Mouse (Mus musculus) CH12.LX (cell line): ENCODE measurements at regions not wholly inside any gene's neighbourhood (a gene's known extent, or its start where the extent isn't known, plus 50 kb on each side); places are given as distances from the start of the nearest gene placed in this dataset.

Source experiments
- DNase-seq: peaks from one replicate; pipeline ENCODE4 v3.0.0-alpha.2; 2013; ENCODE audit errors: extremely low read depth
- H3K27ac ChIP-seq: 2 replicates; pipeline ENCODE4 v1.5.1; 2012; ENCODE audit warnings: low read depth, mild to moderate bottlenecking, control low read depth, moderate library complexity; ENCODE audit not compliant: insufficient read depth
- H3K27me3 ChIP-seq: replicated peaks from 2 replicates; pipeline ENCODE3; 2012; ENCODE audit warnings: inconsistent platforms
- H3K36me3 ChIP-seq, 2 experiments: replicated peaks in 1 of 2; 2 replicates each; pipeline versions ENCODE3 to v1.6.1; 2012; ENCODE audit warnings: inconsistent platforms in 1 of 2, low read length in 1 of 2, mild to moderate bottlenecking in 1 of 2, mixed read lengths in 1 of 2, moderate library complexity in 1 of 2; ENCODE audit not compliant: control insufficient read depth in 1 of 2, insufficient read depth in 1 of 2
- H3K4me1 ChIP-seq, 2 experiments: 2 replicates each; pipeline ENCODE4 v1.6.1; 2012; ENCODE audit warnings: inconsistent platforms in 1 of 2, moderate library complexity in 1 of 2; ENCODE audit not compliant: insufficient read depth in 2 of 2, control insufficient read depth in 1 of 2
- H3K4me2 ChIP-seq: 2 replicates; pipeline ENCODE4 v1.6.1; 2012; ENCODE audit warnings: low read depth, mild to moderate bottlenecking, control low read depth; ENCODE audit not compliant: poor library complexity, insufficient read depth, severe bottlenecking
- H3K4me3 ChIP-seq, 3 experiments: fragments of 150-350 bp in 1 of 3; sonication (generic) in 1 of 3; replicated peaks in 1 of 3; 2 replicates each; pipeline versions ENCODE3 to v1.5.1; 2011 to 2012; ENCODE audit warnings: low read depth in 2 of 3, low read length in 2 of 3, mild to moderate bottlenecking in 2 of 3, moderate library complexity in 2 of 3, control low read depth in 1 of 3, improper control_type of control experiment in 1 of 3, inconsistent platforms in 1 of 3, mixed read lengths in 1 of 3; ENCODE audit not compliant: poor library complexity in 1 of 3
- H3K79me2 ChIP-seq: replicated peaks from 2 replicates; pipeline ENCODE4 v1.6.1; 2012; ENCODE audit warnings: mild to moderate bottlenecking, moderate library complexity; ENCODE audit not compliant: control insufficient read depth, poor library complexity, insufficient read depth, severe bottlenecking; ENCODE audit errors: extremely low read depth
- H3K9ac ChIP-seq: 2 replicates; pipeline ENCODE4 v1.6.1; 2012; ENCODE audit warnings: low read depth, mild to moderate bottlenecking, control low read depth, moderate library complexity; ENCODE audit not compliant: insufficient read depth
- H3K9me3 ChIP-seq: replicated peaks from 2 replicates; pipeline ENCODE3; 2012; ENCODE audit warnings: low read length, inconsistent platforms, mixed read lengths
- BHLHE40 ChIP-seq: IDR thresholded peaks from 2 replicates; pipeline ENCODE4 v1.6.1; 2011; ENCODE audit warnings: mild to moderate bottlenecking, low read depth, low read length, improper control_type of control experiment
- CHD1 ChIP-seq: IDR thresholded peaks from 2 replicates; pipeline ENCODE4 v1.6.1; 2012; ENCODE audit warnings: low read depth, low read length, improper control_type of control experiment, inconsistent platforms
- CHD2 ChIP-seq: IDR thresholded peaks from 2 replicates; pipeline ENCODE4 v1.6.1; 2011; ENCODE audit warnings: low read length, improper control_type of control experiment
- CTCF ChIP-seq, 2 experiments: IDR thresholded peaks in 1 of 2; conservative IDR thresholded peaks in 1 of 2; 2 replicates each; pipeline ENCODE4 v1.5.1; 2011 to 2012; ENCODE audit warnings: low read depth in 2 of 2, low read length in 2 of 2, improper control_type of control experiment in 1 of 2, inconsistent platforms in 1 of 2, mild to moderate bottlenecking in 1 of 2, moderate library complexity in 1 of 2
- ELF1 ChIP-seq: IDR thresholded peaks from 2 replicates; pipeline ENCODE4 v1.6.1; 2014; ENCODE audit warnings: low read depth, mild to moderate bottlenecking, inconsistent platforms, low read length, improper control_type of control experiment
- ETS1 ChIP-seq: conservative IDR thresholded peaks from 2 replicates; pipeline ENCODE4 v1.6.1; 2012; ENCODE audit warnings: low read depth, mild to moderate bottlenecking, inconsistent platforms, low read length, improper control_type of control experiment, moderate library complexity
- HCFC1 ChIP-seq: IDR thresholded peaks from 2 replicates; pipeline ENCODE4 v1.6.1; 2012; ENCODE audit warnings: low read depth, mild to moderate bottlenecking, inconsistent platforms, low read length, improper control_type of control experiment
- IRF4 ChIP-seq: IDR thresholded peaks from 2 replicates; pipeline ENCODE4 v1.6.1; 2014; ENCODE audit warnings: low read depth, mild to moderate bottlenecking, inconsistent platforms, low read length, improper control_type of control experiment
- JUND ChIP-seq: conservative IDR thresholded peaks from 2 replicates; pipeline ENCODE4 v1.6.1; 2011; ENCODE audit warnings: low read depth, low read length, improper control_type of control experiment
- KAT2A ChIP-seq: IDR thresholded peaks from 2 replicates; pipeline ENCODE4 v1.6.1; 2012; ENCODE audit warnings: low read length, improper control_type of control experiment, inconsistent platforms; ENCODE audit not compliant: insufficient replicate concordance
- MAFK ChIP-seq: IDR thresholded peaks from 2 replicates; pipeline ENCODE4 v1.6.1; 2011; ENCODE audit warnings: low read length, improper control_type of control experiment; ENCODE audit not compliant: insufficient replicate concordance
- NELFE ChIP-seq: IDR thresholded peaks from 2 replicates; pipeline ENCODE4 v1.6.1; 2011; ENCODE audit warnings: low read depth, low read length, improper control_type of control experiment
- NRF1 ChIP-seq: IDR thresholded peaks from 2 replicates; pipeline ENCODE4 v1.6.1; 2014; ENCODE audit warnings: low read depth, mild to moderate bottlenecking, inconsistent platforms, low read length, improper control_type of control experiment, moderate library complexity
- POLR2A ChIP-seq: IDR thresholded peaks from 2 replicates; pipeline ENCODE4 v1.6.1; 2011; ENCODE audit warnings: low read depth, mild to moderate bottlenecking, improper control_type of control experiment, low read length
- RAD21 ChIP-seq: IDR thresholded peaks from 2 replicates; pipeline ENCODE4 v1.6.1; 2011; ENCODE audit warnings: low read depth, mild to moderate bottlenecking, low read length, improper control_type of control experiment, moderate library complexity
- SIN3A ChIP-seq: IDR thresholded peaks from 2 replicates; pipeline ENCODE4 v1.6.1; 2012; ENCODE audit warnings: low read length, improper control_type of control experiment, inconsistent platforms
- TCF12 ChIP-seq: IDR thresholded peaks from 2 replicates; pipeline ENCODE4 v1.6.1; 2014; ENCODE audit warnings: low read depth, mild to moderate bottlenecking, inconsistent platforms, low read length, improper control_type of control experiment
- UBTF ChIP-seq: IDR thresholded peaks from 2 replicates; pipeline ENCODE4 v1.6.1; 2012; ENCODE audit warnings: low read depth, mild to moderate bottlenecking, inconsistent platforms, low read length, improper control_type of control experiment, moderate library complexity
- ZKSCAN1 ChIP-seq: IDR thresholded peaks from 2 replicates; pipeline ENCODE4 v1.6.1; 2012; ENCODE audit warnings: low read depth, inconsistent platforms, low read length, improper control_type of control experiment, borderline replicate concordance
- ZNF384 ChIP-seq: IDR thresholded peaks from 2 replicates; pipeline ENCODE4 v1.6.1; 2012; ENCODE audit warnings: low read depth, low read length, improper control_type of control experiment, inconsistent platforms
- dilution Hi-C: fragments of 300-500 bp; cut with MboI; formaldehyde crosslinking; loops from 2 replicates; pipeline ENCODE4 v1.14.3; 2020; ENCODE audit warnings: low sequenced_read_pairs; ENCODE audit not compliant: extremely low pct_unique_long_range_greater_than_20kb, extremely low pct_ligation_motif_present
- in situ Hi-C: fragments of 300-500 bp; cut with MboI; formaldehyde crosslinking; loops from 3 replicates; pipeline ENCODE4 v1.14.3; 2019; ENCODE audit warnings: low sequenced_read_pairs, low pct_ligation_motif_present, low pct_unique_long_range_greater_than_20kb, mixed read lengths

DNA sequence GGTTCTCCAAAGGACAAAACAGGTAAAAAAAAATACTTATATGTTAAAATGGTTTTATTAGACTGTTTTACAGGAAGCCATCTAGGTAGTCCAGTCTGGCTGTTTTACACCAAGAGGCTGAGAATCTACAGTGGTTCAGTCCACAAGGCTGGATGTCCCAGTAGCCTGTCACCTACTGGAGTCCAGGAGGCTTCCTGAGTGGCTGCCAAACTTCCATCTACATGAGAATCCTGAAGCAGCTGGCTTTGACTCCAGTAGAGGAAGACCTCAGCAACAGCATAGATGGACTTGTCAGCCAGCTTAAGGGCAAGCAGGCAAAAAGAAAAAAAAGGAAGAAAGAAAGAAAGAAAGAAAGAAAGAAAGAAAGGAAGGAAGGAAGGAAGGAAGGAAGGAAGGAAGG lies 68.4 kb upstream of the Aff3 start:
- Histone ChIP-seq H3K27me3 (no peaks in the 10 kb centered on the region), H3K36me3 (no peaks in the 10 kb centered on the region), H3K79me2 (no peaks in the 10 kb centered on the region), H3K9ac (no peak overlapping the region), H3K27ac (no peak overlapping the region), H3K4me3 (no peak overlapping the region), H3K4me2 (no peak overlapping the region), H3K4me1 (0 out of 4 replicates have a peak, but pooled peaks cover 0 to 2% of the 10 kb centered on the region in 2 experiments), H3K9me3 (peaks cover 3% of the 10 kb centered on the region)
- in situ Hi-C loops (no loop called here), dilution Hi-C loops (no loop called here)
- TF ChIP-seq NRF1 (no peak), CHD2 (no peak), POLR2A (no peak), UBTF (no peak)
- DNase-seq: no peak

GRCm38 (mm10) chr1:38729977-38730782 lies 65.4 kb upstream of the Aff3 start:
- H3K9me3 ChIP-seq: no peaks in the 10 kb centered on the region
- H3K4me3 ChIP-seq: no peak overlapping the region
- H3K36me3 ChIP-seq: no peaks in the 10 kb centered on the region
- no peak overlapping the region for H3K4me2 ChIP-seq
- in situ Hi-C loops (no loop called here), dilution Hi-C loops (no loop called here)
- 0 out of 4 replicates have a peak, but pooled peaks cover 0 to 2% of the 10 kb centered on the region in 2 experiments for H3K4me1 ChIP-seq
- TF ChIP-seq BHLHE40 (no peak), CTCF (conservative IDR thresholded peaks at IDR 0.05 in 1 of 2, IDR thresholded peaks at IDR 0.05 in 1 of 2; ENCODE audit: low read depth in 2 of 2, low read length in 2 of 2) (no peak), CHD2 (no peak), TCF12 (no peak), NELFE (no peak), POLR2A (no peak), CHD1 (no peak), MAFK (no peak), KAT2A (no peak), JUND (no peak), IRF4 (no peak), ZNF384 (no peak), ELF1 (no peak), HCFC1 (no peak), ZKSCAN1 (no peak), RAD21 (no peak; the same call in 1 of the 2 replicates), SIN3A (no peak), ETS1 (no peak), NRF1 (no peak)
- no peak overlapping the region for H3K9ac ChIP-seq
- no peaks in the 10 kb centered on the region for H3K27me3 ChIP-seq
- H3K27ac ChIP-seq: no peak overlapping the region
- no peak for DNase-seq
- no peaks in the 10 kb centered on the region for H3K79me2 ChIP-seq
